Mouse (Mus musculus): ENCODE results near the gene Hist3h2a. TPM values are rescaled to one million over a fixed set of nuclear protein-coding genes. Genes with fewer than 3 reads are reported as not detected.
A peak's percentile ranks its signal among the peaks of the same experiment; 100 is the strongest.

Gene Hist3h2a
- total RNA-seq (2022): 10 to 100 TPM; 18.8 to 28.5 (median 26.2) TPM

- peak; percentile 83 for DNase-seq
Observed at GRCm38 (mm10) chr11:58954420-58955142, at the start of gene Hist3h2a, which contains the start of gene Trim17. Hist3h2a (plus strand) TSS chr11:58954685. Trim17 (plus strand) TSS chr11:58954685.

- DNase-seq: no peak
Observed at GRCm38 (mm10) chr11:58904838-58905237, 49.6 kb upstream of the Hist3h2a start.

- no peak for DNase-seq
Observed at GRCm38 (mm10) chr11:58913776-58914175, 40.7 kb upstream of the Hist3h2a start.

- DNase-seq: no peak
Observed at GRCm38 (mm10) chr11:58914461-58915028, 39.9 kb upstream of the Hist3h2a start.

GRCm38 (mm10) chr11:58916879-58917744 is 37.4 kb upstream of the Hist3h2a start:
- DNase-seq: peak; percentile 22

GRCm38 (mm10) chr11:58917745-58918366 is 36.6 kb upstream of the Hist3h2a start, which contains the start of gene Btnl10:
Btnl10 (plus strand) TSS chr11:58917908.
- no peak for DNase-seq

GRCm38 (mm10) chr11:58918759-58919158 is 35.7 kb upstream of the Hist3h2a start:
- DNase-seq: no peak

- DNase-seq: no peak
Observed at GRCm38 (mm10) chr11:58922420-58922819, 32.1 kb upstream of the Hist3h2a start.

- no peak for DNase-seq
Observed at GRCm38 (mm10) chr11:58926651-58927050, 27.8 kb upstream of the Hist3h2a start.

GRCm38 (mm10) chr11:58927053-58927452 is 27.4 kb upstream of the Hist3h2a start:
- no peak for DNase-seq

GRCm38 (mm10) chr11:58927790-58928651 is 26.5 kb upstream of the Hist3h2a start:
- DNase-seq: no peak

- DNase-seq: no peak
Observed at GRCm38 (mm10) chr11:58929055-58929454, 25.4 kb upstream of the Hist3h2a start.

GRCm38 (mm10) chr11:58929641-58930040 is 24.8 kb upstream of the Hist3h2a start:
- no peak for DNase-seq

GRCm38 (mm10) chr11:58930254-58930653 is 24.2 kb upstream of the Hist3h2a start:
- no peak for DNase-seq

- no peak for DNase-seq
Observed at GRCm38 (mm10) chr11:58931576-58931975, 22.9 kb upstream of the Hist3h2a start.

GRCm38 (mm10) chr11:58937909-58938308 is 16.6 kb upstream of the Hist3h2a start:
- no peak for DNase-seq

GRCm38 (mm10) chr11:58938322-58939087 is 16.0 kb upstream of the Hist3h2a start, which contains the start of gene Rnf187:
Rnf187 (minus strand) TSS chr11:58938916.
- peak; percentile 89 for DNase-seq

GRCm38 (mm10) chr11:58939088-58939439 is 15.4 kb upstream of the Hist3h2a start:
- no peak for DNase-seq

GRCm38 (mm10) chr11:58944136-58944535 is 10.3 kb upstream of the Hist3h2a start:
- DNase-seq: no peak

- no peak for DNase-seq
Observed at GRCm38 (mm10) chr11:58947306-58947705, 7.2 kb upstream of the Hist3h2a start.
